Mouse (Mus musculus) liver, postnatal 0 days (tissue): ENCODE data around the gene Trim41.

ENCODE experiments used
- CTCF ChIP-seq: sonication (generic); IDR thresholded peaks from 2 replicates; pipeline ENCODE4 v1.5.1; 2016; ENCODE audit warnings: antibody characterized with exemption, low read depth
- EP300 ChIP-seq: IDR thresholded peaks from 2 replicates; pipeline ENCODE4 v1.6.1; 2016; ENCODE audit warnings: antibody characterized with exemption, low read depth, mild to moderate bottlenecking

- TF ChIP-seq CTCF (no peak), EP300 (no peak)
Measured at GRCm38 (mm10) chr11:48863808-48864207, 46.7 kb upstream of the Trim41 start.
